Mouse (Mus musculus): ENCODE data around the gene Chchd4. TPM values are rescaled to one million over a fixed set of nuclear protein-coding genes. Genes with fewer than 3 reads are reported as not detected.

Gene Chchd4
- 27.3 and 28.3 TPM in 2 replicates for polyA plus RNA-seq (2014; fragmentation: Nextera tagmentation; extraction: Ambion mirVana)

DNA sequence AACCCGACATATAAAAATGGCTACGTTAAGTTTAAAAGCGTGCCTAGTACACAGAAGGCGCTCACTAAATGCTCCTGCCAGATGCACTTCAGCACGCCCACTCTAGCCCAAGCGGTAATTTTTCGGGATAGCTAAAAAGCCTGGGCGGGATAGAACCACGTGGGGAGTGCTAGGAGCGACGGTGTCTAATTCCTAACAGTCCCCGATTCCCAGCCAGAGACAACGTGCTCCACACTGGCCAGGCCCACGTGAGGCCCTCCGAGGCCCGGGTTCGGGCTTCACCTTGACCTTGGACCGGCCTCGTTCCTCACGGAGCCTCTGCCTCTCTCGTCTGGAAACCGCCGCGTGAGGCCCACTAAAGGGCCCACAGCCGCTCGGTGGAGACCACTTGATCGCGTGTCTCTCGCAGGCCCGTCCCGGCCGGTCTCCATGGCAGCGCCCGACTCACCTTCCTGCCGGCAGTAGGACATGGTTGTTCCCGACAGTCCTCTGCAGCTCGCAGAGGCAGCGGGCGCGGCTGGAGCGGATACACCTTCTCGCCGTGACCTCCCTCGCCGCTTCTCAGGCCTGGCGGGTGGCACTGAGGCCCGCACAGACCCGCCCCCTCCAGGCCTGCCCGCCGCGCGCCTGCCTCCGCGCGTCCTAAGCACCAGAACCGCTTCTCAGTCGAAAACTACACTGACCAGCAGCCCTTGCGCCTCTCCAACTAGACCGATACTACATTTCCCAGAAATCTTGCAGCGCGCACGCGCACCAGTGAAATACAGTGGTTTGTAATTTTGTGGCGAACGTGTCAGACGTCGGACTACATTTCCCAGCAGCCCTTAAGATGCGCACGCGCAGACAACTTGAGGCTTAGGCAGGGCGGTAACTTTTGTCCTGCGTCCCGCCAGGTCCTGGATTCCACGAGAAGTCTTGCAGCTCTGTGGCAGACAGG, at the start of gene Chchd4, which contains the start of gene Tmem43:
Chchd4 (minus strand) TSS at position 679 of the 937 bp plus-strand sequence.
Tmem43 (plus strand) TSS at position 836 of the 937 bp plus-strand sequence.
- DNase-seq (ENCODE audit: low spot score) (peak; percentile 99), ATAC-seq (ENCODE audit: insufficient number of reproducible peaks, low FRiP score, low TSS enrichment, low read depth) (peak; percentile 96)
- Histone ChIP-seq H3K4me3 (ENCODE audit: low read depth, low read length) (peak within 1 kb of the TSS; percentile 80), H3K9ac (ENCODE audit: low read length) (peak within 1 kb of the TSS; percentile 85), H3K4me1 (ENCODE audit: control insufficient read depth, insufficient read depth, low read length) (peaks cover 13% of the 10 kb centered on the region), H3K36me3 (ENCODE audit: control insufficient read depth, insufficient read depth, low read length) (peaks cover 5% of the 10 kb centered on the region), H3K27ac (replicated peaks; ENCODE audit: low read depth, low read length) (0 out of 2 replicates have a peak within 1 kb of the TSS, but pooled peaks have one; percentile 36), H3K4me2 (ENCODE audit: low read depth, severe bottlenecking) (peak within 1 kb of the TSS; percentile 83), H3K27me3 (ENCODE audit: control insufficient read depth, insufficient read depth, low read length) (no peaks in the 10 kb centered on the region), H3K9me3 (ENCODE audit: control insufficient read depth, low read length) (no peaks in the 10 kb centered on the region)
- under 1% methylated on average over 74 of the region's 74 CpGs for WGBS

DNA sequence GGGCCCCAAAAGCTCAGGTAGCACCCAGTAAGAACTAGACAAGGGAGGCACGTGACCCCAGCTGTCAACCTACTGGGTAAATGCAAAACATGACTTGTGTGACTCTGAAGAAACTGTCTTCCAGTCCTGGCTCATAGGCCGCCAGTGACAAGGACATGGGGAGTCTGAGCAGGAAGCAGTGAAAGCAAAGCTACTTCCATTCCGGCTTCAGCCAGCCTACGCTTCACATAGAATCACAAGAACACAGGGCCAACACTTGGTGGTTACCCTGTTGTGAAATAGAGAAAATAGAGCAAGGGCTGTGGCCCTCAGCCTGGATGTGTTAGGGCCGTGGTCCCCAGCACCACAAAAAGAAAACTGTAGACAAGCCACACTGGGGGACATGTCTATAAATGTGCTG, 49.5 kb upstream of the Chchd4 start:
- Histone ChIP-seq H3K4me2 (ENCODE audit: low read depth, severe bottlenecking) (no peak overlapping the region), H3K36me3 (ENCODE audit: control insufficient read depth, insufficient read depth, low read length) (peaks cover 17% of the 10 kb centered on the region; the same call in 1 of the 2 replicates), H3K27me3 (ENCODE audit: control insufficient read depth, insufficient read depth, low read length) (no peaks in the 10 kb centered on the region), H3K9ac (ENCODE audit: low read length) (no peak overlapping the region), H3K9me3 (ENCODE audit: control insufficient read depth, low read length) (no peaks in the 10 kb centered on the region), H3K27ac (replicated peaks; ENCODE audit: low read depth, low read length) (no peak overlapping the region), H3K4me1 (ENCODE audit: control insufficient read depth, insufficient read depth, low read length) (no peaks in the 10 kb centered on the region), H3K4me3 (ENCODE audit: low read depth, low read length) (no peak overlapping the region)
- 91% methylated on average over 5 of the region's 5 CpGs for WGBS
- DNase-seq (ENCODE audit: low spot score) (no peak), ATAC-seq (ENCODE audit: insufficient number of reproducible peaks, low FRiP score, low TSS enrichment, low read depth) (no peak)

DNA sequence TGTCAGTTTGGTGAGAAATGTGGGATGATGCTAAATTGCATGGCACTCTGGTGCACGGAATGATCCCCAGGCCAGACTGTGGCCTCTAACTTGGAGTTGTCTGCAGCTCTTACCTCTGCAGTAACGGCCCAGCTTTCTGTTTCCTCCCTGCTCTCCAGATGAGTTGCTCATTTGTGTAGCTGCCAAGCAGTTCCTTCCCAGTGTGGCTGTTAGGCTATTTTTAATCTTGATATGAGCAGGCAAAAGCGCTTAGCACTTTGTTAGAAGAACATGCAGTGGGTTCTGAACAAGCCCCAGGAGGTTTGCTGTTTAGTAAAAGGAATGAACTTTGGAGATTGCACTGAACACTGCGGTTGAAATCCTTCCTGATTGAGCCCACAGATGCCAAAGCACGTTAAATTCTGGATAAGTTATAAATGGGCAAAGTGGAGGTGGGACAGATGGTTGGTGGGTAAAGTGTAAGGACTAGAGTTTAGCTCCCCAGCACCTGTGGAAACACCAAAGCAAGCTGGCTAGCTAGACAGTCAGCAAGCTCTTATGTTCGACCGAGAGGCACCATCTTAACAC, 45.2 kb upstream of the Chchd4 start:
- no peak overlapping the region for H3K27ac ChIP-seq (replicated peaks; ENCODE audit: low read depth, low read length)
- ATAC-seq (ENCODE audit: insufficient number of reproducible peaks, low FRiP score, low TSS enrichment, low read depth), result no peak
- H3K9ac ChIP-seq (ENCODE audit: low read length), result no peak overlapping the region
- no peak for DNase-seq (ENCODE audit: low spot score)
- no peaks in the 10 kb centered on the region for H3K27me3 ChIP-seq (ENCODE audit: control insufficient read depth, insufficient read depth, low read length)
- peaks cover 17% of the 10 kb centered on the region; the same call in 1 of the 2 replicates for H3K36me3 ChIP-seq (ENCODE audit: control insufficient read depth, insufficient read depth, low read length)
- 87% methylated on average over 7 of the region's 7 CpGs for WGBS
- H3K4me1 ChIP-seq (ENCODE audit: control insufficient read depth, insufficient read depth, low read length), result 0 out of 2 replicates have a peak, but pooled peaks cover 3% of the 10 kb centered on the region
- no peak overlapping the region for H3K4me3 ChIP-seq (ENCODE audit: low read depth, low read length)
- no peak overlapping the region for H3K4me2 ChIP-seq (ENCODE audit: low read depth, severe bottlenecking)
- H3K9me3 ChIP-seq (ENCODE audit: control insufficient read depth, low read length), result no peaks in the 10 kb centered on the region

DNA sequence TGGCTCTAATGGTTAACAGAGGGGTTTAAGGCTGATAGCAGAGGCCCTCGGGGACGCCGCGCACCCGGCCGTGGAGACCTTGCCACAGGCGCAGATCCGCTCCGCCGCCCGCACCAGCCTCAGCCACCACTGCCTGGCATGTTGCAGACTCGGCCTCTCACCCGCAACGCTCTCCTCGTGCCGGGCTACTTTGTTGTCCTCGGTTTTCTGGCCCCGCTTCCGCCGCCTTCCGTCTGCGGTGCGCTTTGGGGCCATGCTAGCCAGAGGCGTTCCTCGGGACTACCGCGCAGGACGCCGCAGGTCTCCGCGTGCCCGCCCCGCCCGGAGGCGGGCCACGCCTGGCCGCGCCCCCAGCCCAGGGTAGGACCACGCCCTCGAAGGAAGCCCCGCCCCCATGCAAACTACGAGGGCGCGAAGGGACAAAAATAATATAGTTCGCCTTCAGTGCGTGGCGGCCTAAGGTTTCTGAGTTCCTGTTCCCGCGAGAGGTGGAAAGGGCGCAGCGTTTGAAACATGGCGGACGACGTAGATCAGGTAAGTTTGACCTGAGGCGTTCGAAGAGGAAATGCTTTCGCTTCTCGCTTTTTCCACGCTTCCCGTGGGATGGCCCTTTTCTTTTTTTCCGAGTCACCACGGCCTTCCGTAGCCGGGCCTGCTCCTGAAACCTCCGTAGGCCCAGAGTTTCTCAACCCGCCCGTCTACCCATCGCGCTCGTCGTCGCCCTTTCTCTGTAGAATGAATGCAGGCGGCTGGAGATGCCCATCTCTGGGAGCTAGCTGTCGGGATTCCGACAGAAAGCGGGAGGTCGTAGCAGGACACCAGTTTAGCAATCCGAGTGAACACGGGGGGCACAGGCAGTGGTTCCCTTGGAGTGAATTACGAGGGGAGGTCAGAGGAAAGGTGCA, 42.5 kb upstream of the Chchd4 start, which contains the start of the genes Xpc and Lsm3:
Xpc (minus strand) TSS at position 344 of the 905 bp plus-strand sequence.
Lsm3 (plus strand) TSS at position 384 of the 905 bp plus-strand sequence.
- no peaks in the 10 kb centered on the region for H3K9me3 ChIP-seq (ENCODE audit: control insufficient read depth, low read length)
- peak; percentile 100 for DNase-seq (ENCODE audit: low spot score)
- peaks cover 12% of the 10 kb centered on the region; the same call in 1 of the 2 replicates for H3K36me3 ChIP-seq (ENCODE audit: control insufficient read depth, insufficient read depth, low read length)
- H3K9ac ChIP-seq (ENCODE audit: low read length), result peak within 1 kb of the TSS; percentile 93
- H3K27ac ChIP-seq (replicated peaks; ENCODE audit: low read depth, low read length), result 0 out of 2 replicates have a peak within 1 kb of the TSS, but pooled peaks have one; percentile 37
- under 1% methylated on average over 80 of the region's 80 CpGs for WGBS
- H3K27me3 ChIP-seq (ENCODE audit: control insufficient read depth, insufficient read depth, low read length), result no peaks in the 10 kb centered on the region
- 0 out of 2 replicates have a peak, but pooled peaks cover 3% of the 10 kb centered on the region for H3K4me1 ChIP-seq (ENCODE audit: control insufficient read depth, insufficient read depth, low read length)
- peak; percentile 97 for ATAC-seq (ENCODE audit: insufficient number of reproducible peaks, low FRiP score, low TSS enrichment, low read depth)
- H3K4me2 ChIP-seq (ENCODE audit: low read depth, severe bottlenecking), result peak within 1 kb of the TSS; percentile 70
- peak within 1 kb of the TSS; percentile 77 for H3K4me3 ChIP-seq (ENCODE audit: low read depth, low read length)

DNA sequence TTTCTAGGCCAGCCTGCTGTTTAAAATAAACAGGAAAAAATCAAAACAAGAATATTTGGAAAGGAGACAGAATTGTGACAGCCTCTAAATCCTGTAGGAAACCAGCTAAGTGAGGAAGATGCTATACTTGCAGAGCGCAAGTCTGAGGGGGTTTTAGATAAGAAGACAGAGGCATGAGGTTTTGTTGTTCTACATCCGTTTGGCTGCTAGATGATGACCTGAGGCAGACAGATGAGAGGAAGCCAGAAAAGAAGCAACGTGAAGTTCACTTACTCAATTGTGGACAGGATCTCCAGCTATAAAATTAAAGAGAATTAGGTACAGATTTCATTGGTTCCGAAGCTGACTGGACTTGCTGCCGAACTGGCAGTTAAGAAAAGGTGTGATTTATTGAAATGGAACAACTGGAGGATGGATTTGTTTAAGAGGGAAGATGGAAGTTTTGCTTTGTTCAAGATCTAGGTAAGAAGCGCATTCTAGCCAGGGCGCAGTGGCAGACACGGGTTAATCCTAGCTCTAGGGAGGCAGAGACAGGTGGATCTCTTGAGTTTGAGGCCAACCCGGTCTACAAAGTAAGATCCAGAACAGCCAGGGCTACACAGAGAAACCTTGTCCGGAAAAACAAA, 41.5 kb upstream of the Chchd4 start:
- H3K4me3 ChIP-seq (ENCODE audit: low read depth, low read length), result peak overlapping the region; percentile 77
- H3K9me3 ChIP-seq (ENCODE audit: control insufficient read depth, low read length), result no peaks in the 10 kb centered on the region
- peak overlapping the region; percentile 70 for H3K4me2 ChIP-seq (ENCODE audit: low read depth, severe bottlenecking)
- H3K4me1 ChIP-seq (ENCODE audit: control insufficient read depth, insufficient read depth, low read length), result 0 out of 2 replicates have a peak, but pooled peaks cover 3% of the 10 kb centered on the region
- H3K9ac ChIP-seq (ENCODE audit: low read length), result peak overlapping the region; percentile 82
- 25% methylated on average over 10 of the region's 10 CpGs for WGBS
- ATAC-seq (ENCODE audit: insufficient number of reproducible peaks, low FRiP score, low TSS enrichment, low read depth) (0 out of 2 replicates have a peak, but pooled peaks have one; percentile 14), DNase-seq (ENCODE audit: low spot score) (no peak)
- H3K36me3 ChIP-seq (ENCODE audit: control insufficient read depth, insufficient read depth, low read length), result peaks cover 11% of the 10 kb centered on the region; the same call in 1 of the 2 replicates
- no peaks in the 10 kb centered on the region for H3K27me3 ChIP-seq (ENCODE audit: control insufficient read depth, insufficient read depth, low read length)
- H3K27ac ChIP-seq (replicated peaks; ENCODE audit: low read depth, low read length), result no peak overlapping the region

DNA sequence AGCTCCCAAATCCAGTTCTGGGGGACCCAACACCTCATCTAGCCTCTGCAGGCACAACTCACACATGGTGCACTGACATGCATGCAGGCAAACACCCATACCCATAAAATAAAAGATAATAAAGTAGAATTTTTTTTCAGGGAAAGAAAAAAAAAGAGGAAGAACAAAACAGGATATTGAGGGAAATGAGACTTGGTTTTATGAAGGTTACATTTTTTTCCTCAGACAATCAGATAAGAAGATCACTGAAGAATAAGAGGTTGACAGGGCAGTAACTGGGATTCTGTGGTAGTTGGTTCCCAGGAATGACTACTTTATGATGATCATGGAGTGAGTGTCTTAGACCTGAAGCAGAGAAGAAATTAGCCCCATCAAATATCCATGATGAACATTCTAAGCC, 40.8 kb upstream of the Chchd4 start:
- Histone ChIP-seq H3K9me3 (ENCODE audit: control insufficient read depth, low read length) (no peaks in the 10 kb centered on the region), H3K4me1 (ENCODE audit: control insufficient read depth, insufficient read depth, low read length) (0 out of 2 replicates have a peak, but pooled peaks cover 3% of the 10 kb centered on the region), H3K4me2 (ENCODE audit: low read depth, severe bottlenecking) (peak overlapping the region; percentile 70; the same call in 1 of the 2 replicates), H3K27me3 (ENCODE audit: control insufficient read depth, insufficient read depth, low read length) (no peaks in the 10 kb centered on the region), H3K27ac (replicated peaks; ENCODE audit: low read depth, low read length) (no peak overlapping the region), H3K9ac (ENCODE audit: low read length) (no peak overlapping the region), H3K36me3 (ENCODE audit: control insufficient read depth, insufficient read depth, low read length) (peaks cover 8% of the 10 kb centered on the region; the same call in 1 of the 2 replicates), H3K4me3 (ENCODE audit: low read depth, low read length) (no peak overlapping the region)
- ATAC-seq (ENCODE audit: insufficient number of reproducible peaks, low FRiP score, low TSS enrichment, low read depth) (no peak), DNase-seq (ENCODE audit: low spot score) (no peak)

DNA sequence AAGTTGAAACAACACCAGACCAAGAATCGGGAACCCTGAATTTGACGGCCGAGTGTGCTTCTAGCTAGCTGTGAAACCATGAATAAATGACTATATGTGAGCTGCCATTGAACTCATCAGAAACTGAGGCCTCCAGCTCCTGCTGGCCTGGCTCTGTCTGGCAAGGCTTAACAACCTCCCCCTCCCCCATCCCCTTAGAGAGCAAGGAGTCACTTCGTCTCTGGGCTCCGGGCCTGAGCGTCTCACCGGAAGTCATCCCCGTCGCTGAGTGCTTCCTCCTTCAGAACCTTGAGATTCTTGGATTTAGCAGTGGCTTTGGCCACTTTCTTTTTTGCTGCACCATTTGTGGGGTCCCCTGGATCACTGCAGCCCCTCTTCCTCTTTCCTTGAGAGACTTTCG, 36.9 kb upstream of the Chchd4 start:
- 62% methylated on average over 10 of the region's 10 CpGs for WGBS
- peaks cover 4% of the 10 kb centered on the region; the same call in 1 of the 2 replicates for H3K36me3 ChIP-seq (ENCODE audit: control insufficient read depth, insufficient read depth, low read length)
- H3K27me3 ChIP-seq (ENCODE audit: control insufficient read depth, insufficient read depth, low read length), result no peaks in the 10 kb centered on the region

More for the DNA sequence above, 36.9 kb upstream of the Chchd4 start:
- Histone ChIP-seq H3K9ac (ENCODE audit: low read length) (no peak overlapping the region), H3K4me2 (ENCODE audit: low read depth, severe bottlenecking) (no peak overlapping the region), H3K9me3 (ENCODE audit: control insufficient read depth, low read length) (no peaks in the 10 kb centered on the region), H3K4me3 (ENCODE audit: low read depth, low read length) (no peak overlapping the region), H3K27ac (replicated peaks; ENCODE audit: low read depth, low read length) (no peak overlapping the region), H3K4me1 (ENCODE audit: control insufficient read depth, insufficient read depth, low read length) (no peaks in the 10 kb centered on the region)
- ATAC-seq (ENCODE audit: insufficient number of reproducible peaks, low FRiP score, low TSS enrichment, low read depth) (no peak), DNase-seq (ENCODE audit: low spot score) (no peak)
